Mouse (Mus musculus) left cerebral cortex, postnatal 25 days (tissue): ENCODE results near the gene Srp9. TPM values are rescaled to one million over a fixed set of nuclear protein-coding genes. Genes with fewer than 3 reads are reported as not detected.
A peak's percentile ranks its signal among the peaks of the same experiment; 100 is the strongest.

Experiments used
- DNase-seq, 2 experiments: peaks; one replicate each; pipeline ENCODE4 v3.0.0; 2022; ENCODE audit warnings: low spot score in 2 of 2, mixed read lengths in 1 of 2
- intact Hi-C: fragments of 180-260 bp; cut with DNase I; formaldehyde crosslinking; loops from one replicate; pipeline ENCODE4 v1.15.1; 2025
- total RNA-seq, 2 experiments: library from RNA; stranded (reverse); gene quantifications; 2 replicates each; pipeline ENCODE4 v1.2.3; 2021

The Srp9 gene
- total RNA-seq, 2 experiments from 2014 or later = 61.0 to 64.1 TPM

- intact Hi-C loops = no loop called here
- DNase-seq = no peak
Observed at GRCm38 (mm10) chr1:182102706-182103105, 21.8 kb upstream of the Srp9 start.

- DNase-seq = no peak
- intact Hi-C loops = no loop called here
Observed at GRCm38 (mm10) chr1:182103436-182103835, 21.1 kb upstream of the Srp9 start.

- no peak for DNase-seq
- intact Hi-C loops = loop anchor here (2.0 kb wide), 1 partner anchor 30 kb away; no protein-coding TSS in a partner anchor
Observed at GRCm38 (mm10) chr1:182105023-182105422, 19.5 kb upstream of the Srp9 start.

GRCm38 (mm10) chr1:182107251-182107650, 17.3 kb upstream of the Srp9 start:
- intact Hi-C loops = no loop called here
- no peak for DNase-seq

GRCm38 (mm10) chr1:182108397-182109099, 16.0 kb upstream of the Srp9 start:
- intact Hi-C loops = no loop called here
- DNase-seq = no peak

- intact Hi-C loops = no loop called here
- DNase-seq = no peak
Observed at GRCm38 (mm10) chr1:182110185-182110584, 14.4 kb upstream of the Srp9 start.

GRCm38 (mm10) chr1:182110708-182111385, 13.7 kb upstream of the Srp9 start:
- intact Hi-C loops = no loop called here
- DNase-seq = no peak

- no peak for DNase-seq
- intact Hi-C loops = no loop called here
Observed at GRCm38 (mm10) chr1:182111386-182112317, 12.9 kb upstream of the Srp9 start.

- DNase-seq = peak in 1 of 2 experiments; percentile 12
- intact Hi-C loops = no loop called here
Observed at GRCm38 (mm10) chr1:182112385-182112784, 12.2 kb upstream of the Srp9 start.

GRCm38 (mm10) chr1:182113131-182113530, 11.4 kb upstream of the Srp9 start:
- intact Hi-C loops = no loop called here
- no peak for DNase-seq

- DNase-seq = no peak
Observed at GRCm38 (mm10) chr1:182113587-182114500, 10.7 kb upstream of the Srp9 start.

GRCm38 (mm10) chr1:182115197-182115596, 9.3 kb upstream of the Srp9 start:
- intact Hi-C loops = loop anchor here (1.0 kb wide), 1 partner anchor 227 kb away; no protein-coding TSS in a partner anchor
- peak in 1 of 2 experiments; percentile 34 for DNase-seq

More at GRCm38 (mm10) chr1:182113587-182114500, 10.7 kb upstream of the Srp9 start:
- intact Hi-C loops = loop anchor here (1.0 kb wide), 1 partner anchor 94 kb away; no protein-coding TSS in a partner anchor

GRCm38 (mm10) chr1:182115651-182116408, 8.7 kb upstream of the Srp9 start:
- intact Hi-C loops = loop anchor here (1.0 kb wide), 1 partner anchor 228 kb away; no protein-coding TSS in a partner anchor
- peak in 1 of 2 experiments; percentile 27 for DNase-seq

GRCm38 (mm10) chr1:182122413-182122812, 2.1 kb upstream of the Srp9 start:
- intact Hi-C loops = no loop called here
- no peak for DNase-seq

GRCm38 (mm10) chr1:182124924-182125368, 409 bp downstream of the Srp9 start:
- intact Hi-C loops = no loop called here
- peak; percentile 76 to 89 for DNase-seq

- intact Hi-C loops = no loop called here
- DNase-seq = no peak
Observed at GRCm38 (mm10) chr1:182130830-182131229, 6.3 kb downstream of the Srp9 start.

- intact Hi-C loops = no loop called here
- DNase-seq = no peak
Observed at GRCm38 (mm10) chr1:182137204-182138125, 12.9 kb downstream of the Srp9 start.
